Mouse (Mus musculus): ENCODE data around the gene Cyp2e1. TPM values are rescaled to one million over a fixed set of nuclear protein-coding genes. Genes with fewer than 3 reads are reported as not detected.

Gene Cyp2e1
- polyA plus RNA-seq (2017; shearing (Covaris generic)): under 1 TPM in 1 of 2 experiments, not detected in 1; 0.26 TPM

DNA sequence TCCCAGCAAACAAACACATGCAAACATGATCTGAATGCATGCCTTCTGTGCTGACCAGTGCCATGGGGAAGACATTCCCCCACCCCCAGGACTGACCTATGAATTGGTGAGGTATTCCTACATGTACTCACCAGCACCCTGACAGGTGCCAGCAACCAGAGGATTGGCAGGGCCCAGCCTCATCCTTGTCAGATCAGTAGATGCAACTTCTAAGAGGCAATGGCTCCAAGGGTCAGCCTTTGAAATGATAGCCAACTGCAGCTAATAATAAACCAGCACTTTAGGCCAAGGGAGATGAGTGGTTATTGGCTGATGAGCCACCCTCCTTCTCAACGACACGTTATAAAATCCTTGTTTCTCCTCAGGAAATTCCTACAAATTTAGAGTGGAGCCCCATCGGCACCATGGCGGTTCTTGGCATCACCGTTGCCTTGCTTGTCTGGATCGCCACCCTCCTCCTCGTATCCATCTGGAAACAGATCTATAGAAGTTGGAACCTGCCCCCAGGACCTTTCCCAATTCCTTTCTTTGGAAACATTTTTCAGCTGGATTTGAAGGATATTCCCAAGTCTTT lies at the start of gene Cyp2e1:
Gene Cyp2e1, plus strand, starts transcription at position 293 of the 574 bp plus-strand sequence.

GRCm38 (mm10) chr7:140787406-140788052 lies 24.0 kb downstream of the Cyp2e1 start, which contains the start of gene Syce1:
TSS of gene Syce1 (minus strand) at chr7:140787852.

GRCm38 (mm10) chr7:140821653-140822329 lies 58.3 kb downstream of the Cyp2e1 start, which contains the start of gene Zfp941:
TSS of gene Zfp941 (minus strand) at chr7:140822178.

Other genes with a start within 250 kb of the Cyp2e1 start
- gene Olfr538, start 195.9 kb upstream of the Cyp2e1 start, polyA plus RNA-seq (2017; shearing (Covaris generic)): not detected
- under 1 TPM in 1 of 2 experiments, not detected in 1; 0.02 TPM for gene Olfr46, start 162.5 kb upstream of the Cyp2e1 start, polyA plus RNA-seq (2017; shearing (Covaris generic))
- not detected for gene Olfr61, start 134.8 kb upstream of the Cyp2e1 start, polyA plus RNA-seq (2017; shearing (Covaris generic))
- not detected for gene Olfr53, start 117.3 kb upstream of the Cyp2e1 start, polyA plus RNA-seq (2017; shearing (Covaris generic))
- under 1 TPM; 0.10 to 0.14 TPM for gene Olfr539, start 103.8 kb upstream of the Cyp2e1 start, polyA plus RNA-seq (2017; shearing (Covaris generic))
- gene Olfr45, start 81.8 kb upstream of the Cyp2e1 start, polyA plus RNA-seq (2017; shearing (Covaris generic)): under 1 TPM; 0.04 to 0.07 TPM
- under 1 TPM in 1 of 2 experiments, not detected in 1; 0.34 TPM for gene Olfr541, start 66.5 kb upstream of the Cyp2e1 start, polyA plus RNA-seq (2017; shearing (Covaris generic))
- gene Syce1, start 24.1 kb downstream of the Cyp2e1 start, polyA plus RNA-seq (2017; shearing (Covaris generic)): 1 to 10 TPM in 1 of 2 experiments, under 1 TPM in 1; 0.32 to 1.6 TPM
- under 1 TPM; 0.11 to 0.17 TPM for gene Zfp941, start 58.4 kb downstream of the Cyp2e1 start, polyA plus RNA-seq (2017; shearing (Covaris generic))
- gene Urah, start 71.3 kb downstream of the Cyp2e1 start, polyA plus RNA-seq (2017; shearing (Covaris generic)): not detected
- not detected for gene Scgb1c1, start 81.8 kb downstream of the Cyp2e1 start, polyA plus RNA-seq (2017; shearing (Covaris generic))
- gene Odf3, start 84.1 kb downstream of the Cyp2e1 start, polyA plus RNA-seq (2017; shearing (Covaris generic)): not detected
- under 1 TPM in 1 of 2 experiments, not detected in 1; 0.43 TPM for gene Gm45785, start 92.6 kb downstream of the Cyp2e1 start, polyA plus RNA-seq (2017; shearing (Covaris generic))
- 100 to 1,000 TPM; 101 to 128 TPM for gene Ric8a, start 93.2 kb downstream of the Cyp2e1 start, polyA plus RNA-seq (2017; shearing (Covaris generic))
- gene Bet1l, start 93.8 kb downstream of the Cyp2e1 start, polyA plus RNA-seq (2017; shearing (Covaris generic)): 10 to 100 TPM; 46.6 to 46.7 TPM
- 100 to 1,000 TPM; 232 to 235 TPM for gene Psmd13, start 118.2 kb downstream of the Cyp2e1 start, polyA plus RNA-seq (2017; shearing (Covaris generic))
- gene Sirt3, start 118.6 kb downstream of the Cyp2e1 start, polyA plus RNA-seq (2017; shearing (Covaris generic)): 10 to 100 TPM in 1 of 2 experiments, 1 to 10 TPM in 1; 4.9 to 10.0 TPM
- not detected for gene Cox8b, start 136.7 kb downstream of the Cyp2e1 start, polyA plus RNA-seq (2017; shearing (Covaris generic))
- under 1 TPM in 1 of 2 experiments, not detected in 1; 0.24 TPM for gene Nlrp6, start 157.2 kb downstream of the Cyp2e1 start, polyA plus RNA-seq (2017; shearing (Covaris generic))
- 10 to 100 TPM; 20.0 to 39.9 TPM for gene Pgghg, start 177.7 kb downstream of the Cyp2e1 start, polyA plus RNA-seq (2017; shearing (Covaris generic))
- under 1 TPM in 1 of 2 experiments, not detected in 1; 0.57 TPM for gene Ifitm5, start 186.6 kb downstream of the Cyp2e1 start, polyA plus RNA-seq (2017; shearing (Covaris generic))
- not detected for gene Gm45717, start 192.2 kb downstream of the Cyp2e1 start, polyA plus RNA-seq (2017; shearing (Covaris generic))
- gene Ifitm2, start 192.2 kb downstream of the Cyp2e1 start, polyA plus RNA-seq (2017; shearing (Covaris generic)): 100 to 1,000 TPM in 1 of 2 experiments, 10 to 100 TPM in 1; 67.1 to 119 TPM
- 10 to 100 TPM in 1 of 2 experiments, 1 to 10 TPM in 1; 2.5 to 20.2 TPM for gene Ifitm1, start 203.5 kb downstream of the Cyp2e1 start, polyA plus RNA-seq (2017; shearing (Covaris generic))
- 10 to 100 TPM; 14.6 to 31.5 TPM for gene Ifitm3, start 247.0 kb downstream of the Cyp2e1 start, polyA plus RNA-seq (2017; shearing (Covaris generic))

All from activated CD4-positive, CD25-positive, alpha-beta regulatory T cell (primary cell).